Mouse (Mus musculus) subcutaneous adipose tissue, adult 2 months (tissue): Measurements from ENCODE around the gene Dytn. TPM values are rescaled to one million over a fixed set of nuclear protein-coding genes. Genes with fewer than 3 reads are reported as not detected.

Experiments used
- polyA plus RNA-seq: library from polyadenylated mRNA; depleted of rRNA; stranded (reverse); fragments of >200 nt; gene quantifications from 2 replicates; pipeline ENCODE4 v1.2.3, GENCODE M21; 2012; ENCODE audit warnings: low replicate concordance; rRNA removed

Gene Dytn
- not detected in 2 replicates for polyA plus RNA-seq

GRCm38 (mm10) chr1:63686827-63687226 is at the start of gene Dytn:
Dytn (minus strand) TSS chr1:63686927.

GRCm38 (mm10) chr1:63730240-63730771 is 43.6 kb upstream of the Dytn start, which contains the start of the genes Mdh1b and Fastkd2:
Mdh1b (minus strand) TSS chr1:63730318.
Fastkd2 (plus strand) TSS chr1:63730614.

GRCm38 (mm10) chr1:63615668-63616067 is 71.1 kb downstream of the Dytn start, which contains the start of gene Gm39653:
Gm39653 (plus strand) TSS chr1:63615968.

Other genes starting within 250 kb of the Dytn start
- gene Adam23, start 241.0 kb downstream of the Dytn start, polyA plus RNA-seq, result 4.3 and 31.3 TPM in 2 replicates
- gene Gm39653, start 71.0 kb downstream of the Dytn start, polyA plus RNA-seq, result not detected in 2 replicates
- gene Mdh1b, start 43.4 kb upstream of the Dytn start, polyA plus RNA-seq, result not detected in 2 replicates
- gene Fastkd2, start 43.7 kb upstream of the Dytn start, polyA plus RNA-seq, result 5.6 and 6.1 TPM in 2 replicates
- not detected in 2 replicates for gene 4933402D24Rik, start 82.3 kb upstream of the Dytn start, polyA plus RNA-seq